Mouse (Mus musculus) lung, postnatal 0 days (tissue): Measurements from ENCODE around the gene Amotl2. TPM values are rescaled to one million over a fixed set of nuclear protein-coding genes. Genes with fewer than 3 reads are reported as not detected.
"Not testable (repeated sequence)": the region's sequence is repeated elsewhere in the genome, so short reads cannot be mapped to it uniquely, and the experiment has no call there.

Experiments used
- ATAC-seq: fragments of 200-750 bp; cut with Nextera tagmentation; 2 replicates; pipeline ENCODE4 v1.8.0; 2017; ENCODE audit warnings: moderate library complexity
- DNase-seq: peaks from one replicate; pipeline ENCODE4 v3.0.0-alpha.2; 2016; ENCODE audit warnings: low spot score
- H3K27ac ChIP-seq: fragments of 300-500 bp; sonication (generic); 2 replicates; pipeline ENCODE4 v1.5.1; 2014; ENCODE audit warnings: antibody characterized with exemption, mild to moderate bottlenecking, low read length, mixed read lengths
- H3K27me3 ChIP-seq: fragments of 300-500 bp; sonication (generic); replicated peaks from 2 replicates; pipeline ENCODE4 v1.6.1; 2014; ENCODE audit warnings: low read length, mixed read lengths; ENCODE audit not compliant: insufficient read depth
- H3K36me3 ChIP-seq: fragments of 300-500 bp; sonication (generic); 2 replicates; pipeline ENCODE4 v1.6.1; 2014; ENCODE audit warnings: low read length, mixed read lengths; ENCODE audit not compliant: insufficient read depth
- H3K4me1 ChIP-seq: fragments of 300-500 bp; sonication (generic); 2 replicates; pipeline ENCODE4 v1.6.1; 2014; ENCODE audit warnings: antibody characterized with exemption, low read depth, low read length, mixed read lengths; ENCODE audit not compliant: insufficient read depth
- H3K4me2 ChIP-seq: fragments of 300-500 bp; sonication (generic); replicated peaks from 2 replicates; pipeline ENCODE4 v1.6.1; 2014; ENCODE audit warnings: low read depth, mild to moderate bottlenecking, low read length, moderate library complexity, mixed read lengths
- H3K4me3 ChIP-seq: fragments of 300-500 bp; sonication (generic); 2 replicates; pipeline ENCODE4 v1.5.1; 2014; ENCODE audit warnings: low read depth, low read length
- H3K9ac ChIP-seq: fragments of 300-500 bp; sonication (generic); replicated peaks from 2 replicates; pipeline ENCODE4 v1.6.1; 2014; ENCODE audit warnings: low read depth, mild to moderate bottlenecking
- H3K9me3 ChIP-seq: fragments of 300-500 bp; sonication (generic); 2 replicates; pipeline ENCODE4 v1.6.1; 2016; ENCODE audit warnings: low read length, mixed read lengths
- CTCF ChIP-seq: IDR thresholded peaks from 2 replicates; pipeline ENCODE4 v1.5.1; 2016; ENCODE audit warnings: antibody characterized with exemption, mild to moderate bottlenecking
- EP300 ChIP-seq: IDR thresholded peaks from 2 replicates; pipeline ENCODE4 v1.6.1; 2016; ENCODE audit warnings: antibody characterized with exemption, mild to moderate bottlenecking, control low read depth
- WGBS: fragments of 180-500 bp; shearing (Covaris S2); extraction: QIAGEN DNeasy Blood & Tissue Kit; methylation state at CpG from one replicate; pipeline ENCODE4 v1.1.7; 2014; 5-methylcytosine and 5-hydroxymethylcytosine counted together
- polyA plus RNA-seq: library from polyadenylated mRNA; unstranded; fragments of >200 nt; fragmentation: Nextera tagmentation; extraction: Ambion mirVana; gene quantifications from 2 replicates; pipeline ENCODE4 v1.2.1, GENCODE M21; 2015

Amotl2 gene
- polyA plus RNA-seq, 1 experiment from 2014 or later = 50.3 TPM

GRCm38 (mm10) chr9:102761599-102761998 lies 45.1 kb downstream of the Amotl2 start:
- Histone ChIP-seq H3K4me3 (no peak overlapping the region), H3K9me3 (no peaks in the 10 kb centered on the region), H3K27me3 (no peaks in the 10 kb centered on the region), H3K4me1 (peaks cover 14% of the 10 kb centered on the region; the same call in 1 of the 2 replicates), H3K27ac (no peak overlapping the region), H3K9ac (no peak overlapping the region), H3K4me2 (no peak overlapping the region), H3K36me3 (no peaks in the 10 kb centered on the region)
- no peak for ATAC-seq
- WGBS = 83% methylated on average over 7 of the region's 7 CpGs
- no peak for DNase-seq
- no peak for TF ChIP-seq EP300
- TF ChIP-seq CTCF = no peak

DNA sequence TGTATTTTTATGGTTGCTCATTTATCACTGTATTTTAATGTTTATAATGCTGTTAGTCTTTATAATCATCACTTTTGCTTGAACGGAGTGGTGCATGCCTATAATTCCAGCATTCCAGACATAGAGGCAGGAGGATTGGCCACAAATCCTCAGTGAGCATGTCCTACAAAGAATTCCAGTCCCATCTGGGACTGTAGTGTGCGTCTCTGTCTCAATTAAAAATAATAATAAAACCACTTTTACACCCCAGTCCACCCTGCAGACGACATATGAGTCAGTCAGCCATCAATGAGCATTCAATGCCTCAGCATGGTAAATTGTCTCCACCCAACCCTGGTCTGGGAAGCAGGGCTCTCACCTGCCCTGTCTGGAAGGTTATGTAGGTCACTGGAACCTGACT lies 46.4 kb downstream of the Amotl2 start:
- no peak overlapping the region for H3K4me3 ChIP-seq
- H3K9ac ChIP-seq = no peak overlapping the region
- no peaks in the 10 kb centered on the region for H3K36me3 ChIP-seq
- H3K27ac ChIP-seq = 0 out of 2 replicates have a peak overlapping the region, but pooled peaks have one; percentile 16
- TF ChIP-seq CTCF = no peak
- no peak for TF ChIP-seq EP300
- no peak for DNase-seq
- no peak for ATAC-seq
- H3K9me3 ChIP-seq = no peaks in the 10 kb centered on the region
- WGBS = 48% methylated on average over 3 of the region's 3 CpGs
- H3K4me2 ChIP-seq = no peak overlapping the region
- no peaks in the 10 kb centered on the region for H3K27me3 ChIP-seq
- H3K4me1 ChIP-seq = peaks cover 14% of the 10 kb centered on the region; the same call in 1 of the 2 replicates

DNA sequence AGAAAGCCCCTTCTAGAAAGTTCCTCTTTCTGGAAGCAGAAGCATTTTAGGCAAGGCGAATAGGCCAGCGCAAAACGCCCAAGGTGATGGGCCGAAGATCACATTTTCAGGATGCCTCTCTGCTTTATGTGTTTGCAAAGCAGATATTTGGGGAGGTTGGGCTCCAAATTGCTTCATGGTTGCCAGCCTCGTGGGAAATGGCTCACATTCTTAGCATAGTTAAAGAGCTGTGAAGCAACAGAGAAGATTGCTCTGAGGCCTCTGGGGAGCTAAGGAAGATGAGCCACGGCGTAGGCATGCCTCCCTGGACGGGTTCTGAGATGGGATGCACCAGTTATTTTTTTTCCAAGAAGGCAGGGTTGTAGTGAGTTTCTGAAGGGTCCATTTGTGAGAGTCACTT lies 47.0 kb downstream of the Amotl2 start:
- no peak overlapping the region for H3K27ac ChIP-seq
- H3K4me3 ChIP-seq = no peak overlapping the region
- no peaks in the 10 kb centered on the region for H3K9me3 ChIP-seq
- no peak overlapping the region for H3K4me2 ChIP-seq
- H3K4me1 ChIP-seq = peaks cover 14% of the 10 kb centered on the region; the same call in 1 of the 2 replicates
- peak; percentile 75 for DNase-seq
- 37% methylated on average over 8 of the region's 8 CpGs for WGBS
- TF ChIP-seq CTCF (no peak), EP300 (peak; percentile 84)
- ATAC-seq = peak; percentile 29; the same call in 1 of the 2 replicates
- no peaks in the 10 kb centered on the region for H3K27me3 ChIP-seq
- no peak overlapping the region for H3K9ac ChIP-seq
- H3K36me3 ChIP-seq = no peaks in the 10 kb centered on the region

GRCm38 (mm10) chr9:102764540-102764939 lies 48.1 kb downstream of the Amotl2 start:
- not testable (repeated sequence) for H3K4me1 ChIP-seq, H3K36me3 ChIP-seq, H3K4me3 ChIP-seq, H3K9ac ChIP-seq, DNase-seq, H3K27me3 ChIP-seq, ATAC-seq, H3K9me3 ChIP-seq, H3K27ac ChIP-seq, H3K4me2 ChIP-seq
- WGBS = 92% methylated on average over 1 of the region's 2 CpGs

DNA sequence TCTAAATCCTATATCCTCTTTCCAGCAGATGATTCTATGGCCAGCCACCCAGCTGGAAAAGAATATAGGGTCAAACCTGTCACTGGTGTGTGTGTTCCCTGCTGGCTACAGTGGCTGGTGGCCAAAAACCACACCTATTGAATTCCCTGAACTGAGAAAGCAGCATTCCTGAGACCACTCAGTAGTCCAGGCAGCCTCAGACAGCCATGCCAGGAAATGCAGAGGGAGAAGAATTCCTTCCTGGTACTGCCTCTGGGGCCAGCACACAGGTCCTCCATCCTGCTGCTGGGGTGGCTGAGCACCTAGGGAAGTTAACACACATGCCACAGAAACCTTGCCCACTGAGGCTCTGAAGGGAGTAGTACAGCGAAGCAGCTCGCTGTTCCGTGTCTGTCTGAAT lies 50.3 kb downstream of the Amotl2 start:
- no peaks in the 10 kb centered on the region for H3K36me3 ChIP-seq
- no peaks in the 10 kb centered on the region for H3K9me3 ChIP-seq
- H3K27me3 ChIP-seq = no peaks in the 10 kb centered on the region
- H3K4me2 ChIP-seq = no peak overlapping the region
- TF ChIP-seq EP300 = peak; percentile 92
- TF ChIP-seq CTCF = no peak
- DNase-seq (peak; percentile 76), ATAC-seq (peak; percentile 82)
- 55% methylated on average over 3 of the region's 3 CpGs for WGBS
- H3K4me1 ChIP-seq = peaks cover 4% of the 10 kb centered on the region; the same call in 1 of the 2 replicates
- peak overlapping the region; percentile 47 for H3K27ac ChIP-seq
- H3K9ac ChIP-seq = no peak overlapping the region
- no peak overlapping the region for H3K4me3 ChIP-seq

GRCm38 (mm10) chr9:102769257-102769656 lies 52.8 kb downstream of the Amotl2 start:
- Histone ChIP-seq H3K4me2 (no peak overlapping the region), H3K27ac (no peak overlapping the region), H3K9me3 (no peaks in the 10 kb centered on the region), H3K9ac (no peak overlapping the region), H3K4me3 (no peak overlapping the region), H3K27me3 (no peaks in the 10 kb centered on the region), H3K36me3 (no peaks in the 10 kb centered on the region), H3K4me1 (no peaks in the 10 kb centered on the region)
- DNase-seq (no peak), ATAC-seq (no peak)
- 50% methylated on average over 3 of the region's 3 CpGs for WGBS
- no peak for TF ChIP-seq CTCF
- TF ChIP-seq EP300 = no peak

- Histone ChIP-seq H3K9ac (no peak overlapping the region), H3K4me3 (no peak overlapping the region), H3K36me3 (no peaks in the 10 kb centered on the region), H3K4me2 (no peak overlapping the region), H3K9me3 (no peaks in the 10 kb centered on the region), H3K4me1 (no peaks in the 10 kb centered on the region), H3K27ac (no peak overlapping the region), H3K27me3 (no peaks in the 10 kb centered on the region)
- DNase-seq = no peak
- no peak for TF ChIP-seq EP300
- TF ChIP-seq CTCF = no peak
- WGBS = 66% methylated on average over 16 of the region's 16 CpGs
- ATAC-seq = no peak
Observed at GRCm38 (mm10) chr9:102770190-102770589, 53.7 kb downstream of the Amotl2 start.
